Mouse (Mus musculus) midbrain, embryonic 12.5 days (tissue): ENCODE data around the gene Fkbp15. TPM values are rescaled to one million over a fixed set of nuclear protein-coding genes. Genes with fewer than 3 reads are reported as not detected.

Experiments
- ATAC-seq: fragments of 200-750 bp; cut with Nextera tagmentation; 2 replicates; pipeline ENCODE4 v1.8.0; 2017; ENCODE audit warnings: low read depth, moderate TSS enrichment, moderate library complexity; ENCODE audit not compliant: low FRiP score
- H3K27ac ChIP-seq: fragments of 300-500 bp; sonication (generic); replicated peaks from 2 replicates; pipeline ENCODE4 v1.5.1; 2016; ENCODE audit warnings: mild to moderate bottlenecking
- H3K27me3 ChIP-seq: fragments of 300-500 bp; sonication (generic); 2 replicates; pipeline ENCODE4 v1.6.1; 2016; ENCODE audit warnings: mild to moderate bottlenecking
- H3K36me3 ChIP-seq: fragments of 300-500 bp; sonication (generic); 2 replicates; pipeline ENCODE4 v1.6.1; 2016
- H3K4me1 ChIP-seq: fragments of 300-500 bp; sonication (generic); 2 replicates; pipeline ENCODE4 v1.6.1; 2016
- H3K4me2 ChIP-seq: fragments of 300-500 bp; sonication (generic); replicated peaks from 2 replicates; pipeline ENCODE4 v1.6.1; 2016; ENCODE audit warnings: mild to moderate bottlenecking, moderate library complexity
- H3K4me3 ChIP-seq: fragments of 300-500 bp; sonication (generic); 2 replicates; pipeline ENCODE4 v1.5.1; 2016; ENCODE audit warnings: mild to moderate bottlenecking
- H3K9ac ChIP-seq: fragments of 300-500 bp; sonication (generic); replicated peaks from 2 replicates; pipeline ENCODE4 v1.6.1; 2016; ENCODE audit warnings: mild to moderate bottlenecking, moderate library complexity
- H3K9me3 ChIP-seq: fragments of 300-500 bp; sonication (generic); 2 replicates; pipeline ENCODE4 v1.6.1; 2016; ENCODE audit warnings: mild to moderate bottlenecking
- WGBS: fragments of 180-500 bp; shearing (Covaris S2); methylation state at CpG from one replicate; pipeline ENCODE4 v1.1.7; 2016; 5-methylcytosine and 5-hydroxymethylcytosine counted together
- polyA plus RNA-seq: library from polyadenylated mRNA; unstranded; fragments of >200 nt; fragmentation: Nextera tagmentation; extraction: Ambion mirVana; gene quantifications from 2 replicates; pipeline ENCODE4 v1.2.1, GENCODE M21; 2016

The Fkbp15 gene
- polyA plus RNA-seq, 1 experiment from 2014 or later: 27.5 TPM

DNA sequence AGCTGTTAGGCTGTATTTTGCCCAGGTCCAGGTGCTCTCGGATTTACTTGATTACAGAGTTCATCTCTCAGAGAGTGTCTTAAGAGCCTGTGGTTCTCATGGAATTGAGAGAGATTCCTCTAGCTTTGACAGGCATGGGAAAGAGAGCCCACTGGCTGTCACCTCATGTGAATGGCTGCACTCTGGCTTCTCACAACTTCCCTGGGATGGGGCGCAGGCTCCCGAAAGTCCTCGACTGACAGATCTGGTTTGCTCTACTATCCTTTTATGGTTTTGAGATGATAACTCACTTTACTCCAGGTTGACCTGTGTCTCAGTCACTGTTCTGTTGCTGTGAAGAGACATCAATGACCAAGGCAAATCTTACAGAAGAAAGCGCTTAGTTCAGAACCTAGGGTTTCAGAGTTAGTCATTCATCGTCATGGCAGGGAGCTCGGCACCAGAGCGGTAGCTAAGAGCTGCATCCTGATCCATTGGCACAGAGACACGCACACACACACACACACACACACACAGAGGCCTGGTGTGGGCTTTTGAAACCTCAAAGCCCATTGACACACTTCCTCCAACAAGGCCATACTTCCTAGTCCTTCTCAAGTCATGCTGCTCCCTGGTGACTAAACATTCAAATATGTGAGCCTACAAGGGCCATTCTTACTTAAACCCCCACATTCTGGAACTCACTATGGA, 69.4 kb downstream of the Fkbp15 start:
- Histone ChIP-seq H3K27me3 (no peaks in the 10 kb centered on the region), H3K27ac (no peak overlapping the region), H3K4me1 (peaks cover 16% of the 10 kb centered on the region), H3K9ac (no peak overlapping the region), H3K4me3 (no peak overlapping the region), H3K36me3 (no peaks in the 10 kb centered on the region), H3K9me3 (no peaks in the 10 kb centered on the region), H3K4me2 (no peak overlapping the region)
- 92% methylated on average over 9 of the region's 9 CpGs for WGBS
- no peak for ATAC-seq

DNA sequence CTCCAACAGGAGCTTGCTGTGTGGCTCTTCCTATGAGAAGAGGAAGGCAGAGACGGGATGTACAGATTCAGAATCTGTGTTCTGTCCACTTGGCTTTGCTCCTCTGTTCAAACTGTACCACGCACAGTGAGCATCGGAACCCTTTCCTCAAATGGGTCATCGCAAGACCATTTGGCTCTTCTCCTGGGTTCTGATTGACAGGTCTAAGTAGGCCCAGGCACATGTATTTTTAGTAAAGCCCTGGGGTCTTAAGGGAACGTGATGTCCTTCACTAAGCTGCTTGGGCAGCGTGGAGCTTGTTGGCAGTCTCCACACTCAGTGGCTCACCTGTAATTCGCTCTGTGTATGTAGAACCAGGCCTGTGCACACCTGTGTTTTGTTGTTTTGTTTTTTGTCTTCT, 71.1 kb downstream of the Fkbp15 start:
- no peak overlapping the region for H3K4me2 ChIP-seq
- no peak for ATAC-seq
- H3K9me3 ChIP-seq: no peaks in the 10 kb centered on the region
- H3K4me1 ChIP-seq: peaks cover 16% of the 10 kb centered on the region
- H3K27ac ChIP-seq: no peak overlapping the region
- WGBS: 91% methylated on average over 7 of the region's 7 CpGs
- H3K9ac ChIP-seq: no peak overlapping the region
- no peaks in the 10 kb centered on the region for H3K36me3 ChIP-seq
- H3K27me3 ChIP-seq: no peaks in the 10 kb centered on the region
- H3K4me3 ChIP-seq: no peak overlapping the region

- Histone ChIP-seq H3K9ac (peak overlapping the region; percentile 70), H3K27ac (peak overlapping the region; percentile 30), H3K27me3 (no peaks in the 10 kb centered on the region), H3K4me3 (peak overlapping the region; percentile 77), H3K4me1 (peaks cover 13% of the 10 kb centered on the region), H3K4me2 (peak overlapping the region; percentile 88), H3K9me3 (no peaks in the 10 kb centered on the region), H3K36me3 (no peaks in the 10 kb centered on the region)
- ATAC-seq: no peak; the same call in 1 of the 2 replicates
- WGBS: 14% methylated on average over 12 of the region's 12 CpGs
Observed at GRCm38 (mm10) chr4:62286992-62287900, 73.1 kb downstream of the Fkbp15 start.

DNA sequence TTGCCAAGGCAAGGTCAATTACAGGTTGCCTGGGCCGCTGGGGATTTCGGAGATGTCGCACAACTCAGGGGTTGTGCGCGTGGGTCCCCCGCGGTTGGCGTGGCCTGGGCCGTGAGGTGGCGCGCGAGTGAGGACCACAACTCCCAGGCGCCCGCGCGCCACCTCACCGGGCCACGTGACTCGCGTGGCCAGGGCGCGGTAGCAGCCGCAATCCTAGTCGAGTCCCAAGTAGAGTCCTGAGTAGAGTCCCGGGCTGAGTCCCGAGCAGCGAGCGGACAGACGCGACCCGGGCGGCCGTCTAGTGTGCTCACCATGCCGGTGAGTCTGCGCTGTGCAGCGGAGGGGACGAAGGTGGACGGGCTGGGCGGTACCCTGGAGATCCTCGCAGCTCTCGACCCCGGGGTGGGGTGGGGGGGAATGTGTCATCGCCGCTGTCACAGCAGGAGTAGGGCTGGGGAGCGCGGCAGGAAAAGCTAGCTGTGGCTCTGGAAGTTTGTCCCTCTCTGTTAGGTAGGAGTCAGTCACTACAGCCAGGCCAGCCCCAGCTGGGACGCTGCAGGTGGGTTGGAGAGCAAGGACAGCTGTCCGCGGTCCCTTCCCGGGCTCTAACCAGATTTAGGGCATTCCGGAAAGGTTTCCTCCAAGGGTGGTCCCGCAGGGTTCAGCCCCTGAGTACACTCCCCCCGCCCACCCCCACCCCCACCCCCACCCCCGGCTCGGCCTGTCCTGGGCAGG, 73.9 kb downstream of the Fkbp15 start:
- no peaks in the 10 kb centered on the region for H3K36me3 ChIP-seq
- H3K9me3 ChIP-seq: no peaks in the 10 kb centered on the region
- peak overlapping the region; percentile 30; the same call in 1 of the 2 replicates for H3K27ac ChIP-seq
- under 1% methylated on average over 51 of the region's 55 CpGs for WGBS
- peak; percentile 94 for ATAC-seq
- no peaks in the 10 kb centered on the region for H3K27me3 ChIP-seq
- H3K9ac ChIP-seq: peak overlapping the region; percentile 70
- peaks cover 13% of the 10 kb centered on the region for H3K4me1 ChIP-seq
- H3K4me2 ChIP-seq: peak overlapping the region; percentile 88
- H3K4me3 ChIP-seq: peak overlapping the region; percentile 77

DNA sequence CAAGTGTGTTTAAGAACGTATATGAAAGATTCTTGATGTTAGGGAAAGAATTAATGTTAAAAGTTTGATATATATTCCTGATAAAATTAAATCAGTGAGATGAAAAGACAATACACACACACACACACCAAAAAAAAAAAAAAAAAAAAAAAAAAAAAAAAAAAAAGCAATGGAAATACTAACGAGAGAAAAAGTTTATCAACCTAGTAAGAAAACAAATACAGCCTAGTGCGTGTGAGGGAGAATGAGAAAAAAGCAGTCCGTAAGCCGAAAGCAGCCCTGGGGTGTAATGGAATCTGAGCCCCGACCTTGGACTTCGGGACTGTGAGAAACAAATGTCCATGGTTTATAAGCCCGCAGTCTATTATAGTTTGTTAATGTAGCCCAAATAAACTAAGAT, 74.8 kb downstream of the Fkbp15 start:
- H3K9ac ChIP-seq: no peak overlapping the region; the same call in 1 of the 2 replicates
- no peak for ATAC-seq
- no peak overlapping the region for H3K4me2 ChIP-seq
- H3K9me3 ChIP-seq: no peaks in the 10 kb centered on the region
- 77% methylated on average over 8 of the region's 8 CpGs for WGBS
- no peaks in the 10 kb centered on the region for H3K36me3 ChIP-seq
- H3K27me3 ChIP-seq: no peaks in the 10 kb centered on the region
- peaks cover 13% of the 10 kb centered on the region for H3K4me1 ChIP-seq
- no peak overlapping the region for H3K27ac ChIP-seq
- H3K4me3 ChIP-seq: no peak overlapping the region

- Histone ChIP-seq H3K4me3 (no peak overlapping the region), H3K4me1 (peaks cover 13% of the 10 kb centered on the region), H3K9ac (no peak overlapping the region), H3K9me3 (no peaks in the 10 kb centered on the region), H3K27ac (no peak overlapping the region), H3K27me3 (no peaks in the 10 kb centered on the region), H3K36me3 (no peaks in the 10 kb centered on the region), H3K4me2 (no peak overlapping the region)
- no peak for ATAC-seq
- 77% methylated on average over 7 of the region's 7 CpGs for WGBS
Observed at GRCm38 (mm10) chr4:62282969-62283368, 77.4 kb downstream of the Fkbp15 start.

DNA sequence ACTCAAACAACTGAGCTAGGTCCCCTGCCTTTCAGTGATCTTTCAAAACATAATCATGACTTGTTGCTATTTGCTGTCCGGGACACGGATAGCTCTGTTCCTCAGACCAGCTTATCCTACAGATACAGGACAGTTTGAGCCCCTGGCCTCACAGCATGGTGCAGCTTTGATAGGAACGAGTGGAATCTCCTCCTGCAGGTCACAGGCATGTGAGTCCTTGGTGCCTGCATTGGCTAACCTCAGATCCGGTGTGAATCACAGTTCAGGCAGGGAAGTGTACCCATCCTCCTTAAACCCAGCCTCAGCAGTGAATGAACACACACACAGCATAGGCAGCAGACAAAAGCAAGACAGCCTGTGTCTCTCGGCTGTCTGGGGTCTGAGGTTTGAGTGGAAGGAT, 79.0 kb downstream of the Fkbp15 start:
- no peaks in the 10 kb centered on the region for H3K27me3 ChIP-seq
- no peaks in the 10 kb centered on the region for H3K9me3 ChIP-seq
- H3K4me2 ChIP-seq: no peak overlapping the region
- H3K27ac ChIP-seq: no peak overlapping the region
- ATAC-seq: no peak
- no peak overlapping the region for H3K9ac ChIP-seq
- 50% methylated on average over 5 of the region's 5 CpGs for WGBS
- no peaks in the 10 kb centered on the region for H3K36me3 ChIP-seq
- no peaks in the 10 kb centered on the region for H3K4me1 ChIP-seq
- no peak overlapping the region for H3K4me3 ChIP-seq

GRCm38 (mm10) chr4:62278081-62278480, 82.3 kb downstream of the Fkbp15 start:
- ATAC-seq: no peak
- Histone ChIP-seq H3K9ac (no peak overlapping the region), H3K27ac (no peak overlapping the region), H3K4me1 (peaks cover 9% of the 10 kb centered on the region; the same call in 1 of the 2 replicates), H3K4me2 (no peak overlapping the region), H3K9me3 (no peaks in the 10 kb centered on the region), H3K4me3 (no peak overlapping the region), H3K36me3 (no peaks in the 10 kb centered on the region), H3K27me3 (no peaks in the 10 kb centered on the region)
- WGBS: 89% methylated on average over 4 of the region's 4 CpGs

DNA sequence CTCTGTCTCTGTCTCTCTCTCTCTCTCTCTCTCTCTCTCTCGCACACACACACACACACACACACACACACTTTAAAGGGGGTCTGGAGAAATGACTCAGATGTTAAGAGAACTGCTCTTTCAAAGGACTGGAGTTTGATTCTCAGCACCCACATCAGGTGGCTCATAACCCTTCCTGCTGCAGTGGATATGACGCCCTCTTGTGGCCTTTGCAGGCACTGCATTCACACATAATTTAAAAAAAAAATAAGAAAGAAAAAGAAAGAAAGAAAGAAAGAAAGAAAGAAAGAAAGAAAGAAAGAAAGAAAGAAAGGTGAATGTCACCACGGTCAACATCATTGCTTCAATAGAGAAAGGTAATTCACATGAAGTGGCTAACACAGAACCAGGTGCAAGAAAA, 83.1 kb downstream of the Fkbp15 start:
- no peak for ATAC-seq
- 81% methylated on average over 3 of the region's 3 CpGs for WGBS
- no peaks in the 10 kb centered on the region for H3K9me3 ChIP-seq

GRCm38 (mm10) chr4:62276642-62277041, 83.7 kb downstream of the Fkbp15 start:
- WGBS: 87% methylated on average over 10 of the region's 10 CpGs
- H3K4me3 ChIP-seq: no peak overlapping the region
- no peak for ATAC-seq
- no peak overlapping the region for H3K9ac ChIP-seq
- no peak overlapping the region for H3K27ac ChIP-seq
- no peaks in the 10 kb centered on the region for H3K36me3 ChIP-seq
- H3K4me1 ChIP-seq: peaks cover 9% of the 10 kb centered on the region; the same call in 1 of the 2 replicates
- no peaks in the 10 kb centered on the region for H3K27me3 ChIP-seq
- H3K4me2 ChIP-seq: no peak overlapping the region
- no peaks in the 10 kb centered on the region for H3K9me3 ChIP-seq

More for the DNA sequence above, 83.1 kb downstream of the Fkbp15 start:
- H3K27ac ChIP-seq: no peak overlapping the region
- no peaks in the 10 kb centered on the region for H3K36me3 ChIP-seq
- H3K4me2 ChIP-seq: no peak overlapping the region
- H3K27me3 ChIP-seq: no peaks in the 10 kb centered on the region
- peaks cover 9% of the 10 kb centered on the region; the same call in 1 of the 2 replicates for H3K4me1 ChIP-seq
- H3K9ac ChIP-seq: no peak overlapping the region
- H3K4me3 ChIP-seq: no peak overlapping the region

DNA sequence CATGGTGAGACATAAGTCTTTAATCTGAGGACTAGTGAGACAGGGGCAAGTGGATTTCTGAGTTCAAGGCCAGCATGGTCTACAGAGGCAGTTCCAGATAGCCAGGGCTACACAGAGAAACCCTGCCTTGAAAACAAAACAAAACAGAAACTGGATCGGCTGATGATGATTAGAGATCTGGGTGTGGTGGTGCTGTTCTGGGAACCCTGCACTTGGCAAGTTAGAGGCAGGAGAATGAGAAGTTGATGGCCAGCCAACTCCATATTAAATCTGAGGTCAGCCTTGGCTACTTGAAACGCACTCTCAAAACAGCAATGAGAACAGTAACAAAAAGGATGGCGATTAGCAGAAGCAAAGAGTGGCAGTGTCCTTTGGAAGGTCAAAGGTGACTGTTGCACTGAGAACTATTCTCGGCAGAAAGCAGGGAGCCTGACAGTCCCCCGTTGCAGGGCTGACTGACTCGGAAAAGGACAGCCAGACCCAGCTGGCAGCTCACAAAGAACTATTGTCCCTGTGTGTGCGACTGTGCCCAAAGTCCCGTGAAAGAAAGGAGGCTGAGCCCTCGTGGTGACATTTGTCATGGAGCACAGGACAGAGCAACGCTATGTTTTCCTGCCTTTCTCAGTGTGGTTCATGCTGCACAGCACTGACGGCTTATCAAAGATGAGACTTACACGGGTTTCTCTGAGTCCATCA, 85.4 kb downstream of the Fkbp15 start:
- Histone ChIP-seq H3K4me2 (peak overlapping the region; percentile 21), H3K4me1 (peaks cover 9% of the 10 kb centered on the region; the same call in 1 of the 2 replicates), H3K27ac (peak overlapping the region; percentile 27; the same call in 1 of the 2 replicates), H3K9ac (no peak overlapping the region), H3K27me3 (no peaks in the 10 kb centered on the region), H3K9me3 (no peaks in the 10 kb centered on the region), H3K36me3 (no peaks in the 10 kb centered on the region), H3K4me3 (no peak overlapping the region)
- WGBS: 7% methylated on average over 12 of the region's 12 CpGs
- peak; percentile 85 for ATAC-seq
